Mouse (Mus musculus): ENCODE results near the gene Cacna1c. TPM values are rescaled to one million over a fixed set of nuclear protein-coding genes. Genes with fewer than 3 reads are reported as not detected.

Cacna1c gene
- polyA plus RNA-seq, 1 experiment from 2014 or later, result 13.7 TPM

- Histone ChIP-seq H3K9ac (replicated peaks; ENCODE audit: low read depth, low read length) (no peak overlapping the region), H3K36me3 (ENCODE audit: control insufficient read depth, insufficient read depth, low read length) (no peaks in the 10 kb centered on the region), H3K9me3 (ENCODE audit: control insufficient read depth, low read length) (no peaks in the 10 kb centered on the region), H3K27me3 (ENCODE audit: control insufficient read depth, insufficient read depth, low read length) (no peaks in the 10 kb centered on the region), H3K4me3 (ENCODE audit: low read depth, low read length) (no peak overlapping the region), H3K27ac (ENCODE audit: low read depth, low read length) (no peak overlapping the region), H3K4me1 (ENCODE audit: control insufficient read depth, insufficient read depth, low read length) (peaks cover 11% of the 10 kb centered on the region; the same call in 1 of the 2 replicates), H3K4me2 (ENCODE audit: low read depth, low read length) (no peak overlapping the region)
- ATAC-seq (ENCODE audit: low read depth), result no peak
- WGBS, result 66% methylated on average over 13 of the region's 13 CpGs
Observed at GRCm38 (mm10) chr6:118847751-118848150, 348.5 kb downstream of the Cacna1c start.

- Histone ChIP-seq H3K4me1 (ENCODE audit: control insufficient read depth, insufficient read depth, low read length) (peaks cover 11% of the 10 kb centered on the region; the same call in 1 of the 2 replicates), H3K9me3 (ENCODE audit: control insufficient read depth, low read length) (no peaks in the 10 kb centered on the region), H3K4me2 (ENCODE audit: low read depth, low read length) (no peak overlapping the region), H3K27me3 (ENCODE audit: control insufficient read depth, insufficient read depth, low read length) (no peaks in the 10 kb centered on the region), H3K9ac (replicated peaks; ENCODE audit: low read depth, low read length) (no peak overlapping the region), H3K4me3 (ENCODE audit: low read depth, low read length) (no peak overlapping the region), H3K36me3 (ENCODE audit: control insufficient read depth, insufficient read depth, low read length) (no peaks in the 10 kb centered on the region), H3K27ac (ENCODE audit: low read depth, low read length) (no peak overlapping the region)
- 0 out of 2 replicates have a peak, but pooled peaks have one; percentile 35 for ATAC-seq (ENCODE audit: low read depth)
- WGBS, result 5% methylated on average over 2 of the region's 2 CpGs
Observed at GRCm38 (mm10) chr6:118845829-118846228, 350.4 kb downstream of the Cacna1c start.

DNA sequence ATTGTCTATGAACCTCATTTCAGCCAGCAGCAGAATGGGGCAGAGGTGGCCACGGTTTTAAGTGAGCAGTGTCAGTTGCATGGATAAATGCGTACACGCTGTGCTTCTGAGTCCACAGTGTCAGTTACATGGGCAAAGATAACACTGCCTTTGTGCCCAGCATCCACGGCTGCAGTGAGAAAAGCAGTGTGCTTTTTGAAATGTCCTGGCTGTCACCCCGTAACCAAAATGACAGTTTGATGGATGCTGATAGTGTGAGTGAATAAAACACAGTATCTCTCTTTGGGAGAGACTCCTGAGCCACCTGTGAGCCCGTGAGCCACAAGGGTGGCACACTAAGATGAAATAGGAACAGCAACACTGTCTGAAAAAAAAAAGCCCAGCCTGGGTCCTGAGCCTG lies 351.0 kb downstream of the Cacna1c start:
- Histone ChIP-seq H3K27ac (ENCODE audit: low read depth, low read length) (no peak overlapping the region), H3K9ac (replicated peaks; ENCODE audit: low read depth, low read length) (no peak overlapping the region), H3K4me3 (ENCODE audit: low read depth, low read length) (no peak overlapping the region), H3K9me3 (ENCODE audit: control insufficient read depth, low read length) (no peaks in the 10 kb centered on the region), H3K4me2 (ENCODE audit: low read depth, low read length) (no peak overlapping the region), H3K27me3 (ENCODE audit: control insufficient read depth, insufficient read depth, low read length) (no peaks in the 10 kb centered on the region), H3K36me3 (ENCODE audit: control insufficient read depth, insufficient read depth, low read length) (no peaks in the 10 kb centered on the region), H3K4me1 (ENCODE audit: control insufficient read depth, insufficient read depth, low read length) (peaks cover 11% of the 10 kb centered on the region; the same call in 1 of the 2 replicates)
- 52% methylated on average over 6 of the region's 6 CpGs for WGBS
- no peak for ATAC-seq (ENCODE audit: low read depth)

DNA sequence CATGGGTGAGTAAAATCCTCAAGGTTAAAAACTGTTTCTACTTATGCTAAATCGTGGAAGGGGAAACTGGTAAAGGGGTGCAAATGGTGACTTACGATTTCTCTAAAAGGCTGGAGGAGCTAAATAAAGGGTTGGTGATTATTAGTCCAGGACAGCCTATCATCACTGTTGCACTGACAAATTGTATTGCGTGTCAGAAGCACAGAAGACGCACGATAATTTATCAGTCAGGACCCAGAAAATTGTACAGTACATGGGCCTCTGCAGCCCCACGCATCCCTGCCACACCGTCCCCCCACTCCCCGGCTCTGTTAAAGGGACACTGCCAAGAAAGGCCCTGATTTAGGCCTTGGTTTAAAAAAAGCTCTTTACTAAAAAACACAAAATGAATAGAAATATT lies 352.7 kb downstream of the Cacna1c start:
- Histone ChIP-seq H3K9me3 (ENCODE audit: control insufficient read depth, low read length) (no peaks in the 10 kb centered on the region), H3K9ac (replicated peaks; ENCODE audit: low read depth, low read length) (no peak overlapping the region), H3K4me1 (ENCODE audit: control insufficient read depth, insufficient read depth, low read length) (peaks cover 11% of the 10 kb centered on the region; the same call in 1 of the 2 replicates), H3K27me3 (ENCODE audit: control insufficient read depth, insufficient read depth, low read length) (no peaks in the 10 kb centered on the region), H3K36me3 (ENCODE audit: control insufficient read depth, insufficient read depth, low read length) (no peaks in the 10 kb centered on the region), H3K27ac (ENCODE audit: low read depth, low read length) (no peak overlapping the region), H3K4me2 (ENCODE audit: low read depth, low read length) (no peak overlapping the region), H3K4me3 (ENCODE audit: low read depth, low read length) (no peak overlapping the region)
- no peak for ATAC-seq (ENCODE audit: low read depth)
- 76% methylated on average over 8 of the region's 8 CpGs for WGBS

DNA sequence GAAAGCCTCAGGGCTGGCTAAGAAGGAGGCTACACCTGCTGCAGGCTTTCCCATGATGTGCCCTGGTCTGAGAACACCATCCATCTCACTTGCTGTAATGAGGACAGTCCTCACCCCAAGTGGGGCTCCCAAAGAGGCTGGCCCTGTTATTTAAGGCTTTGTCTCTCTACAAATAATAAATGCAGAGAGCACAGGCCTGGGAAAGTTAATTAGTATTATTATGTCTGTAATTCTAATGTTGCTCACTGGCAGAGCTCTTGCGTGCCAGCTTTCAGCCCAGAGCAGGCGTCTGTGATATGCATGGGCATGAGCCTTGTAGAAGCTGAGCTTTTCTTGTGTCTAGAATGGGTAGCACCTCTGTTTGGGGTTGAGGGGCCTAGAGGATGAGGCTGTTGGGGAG lies 354.3 kb downstream of the Cacna1c start:
- WGBS, result 70% methylated on average over 2 of the region's 2 CpGs
- no peak overlapping the region for H3K27ac ChIP-seq (ENCODE audit: low read depth, low read length)
- H3K27me3 ChIP-seq (ENCODE audit: control insufficient read depth, insufficient read depth, low read length), result no peaks in the 10 kb centered on the region
- H3K9me3 ChIP-seq (ENCODE audit: control insufficient read depth, low read length), result no peaks in the 10 kb centered on the region
- H3K4me2 ChIP-seq (ENCODE audit: low read depth, low read length), result no peak overlapping the region
- no peak for ATAC-seq (ENCODE audit: low read depth)
- H3K4me1 ChIP-seq (ENCODE audit: control insufficient read depth, insufficient read depth, low read length), result peaks cover 11% of the 10 kb centered on the region; the same call in 1 of the 2 replicates
- no peak overlapping the region for H3K4me3 ChIP-seq (ENCODE audit: low read depth, low read length)
- no peaks in the 10 kb centered on the region for H3K36me3 ChIP-seq (ENCODE audit: control insufficient read depth, insufficient read depth, low read length)
- H3K9ac ChIP-seq (replicated peaks; ENCODE audit: low read depth, low read length), result no peak overlapping the region

GRCm38 (mm10) chr6:118838919-118839915 lies 357.0 kb downstream of the Cacna1c start:
- no peaks in the 10 kb centered on the region for H3K36me3 ChIP-seq (ENCODE audit: control insufficient read depth, insufficient read depth, low read length)
- H3K4me3 ChIP-seq (ENCODE audit: low read depth, low read length), result no peak overlapping the region
- H3K27me3 ChIP-seq (ENCODE audit: control insufficient read depth, insufficient read depth, low read length), result no peaks in the 10 kb centered on the region
- ATAC-seq (ENCODE audit: low read depth), result no peak
- H3K9me3 ChIP-seq (ENCODE audit: control insufficient read depth, low read length), result no peaks in the 10 kb centered on the region
- no peak overlapping the region for H3K27ac ChIP-seq (ENCODE audit: low read depth, low read length)
- peaks cover 4% of the 10 kb centered on the region; the same call in 1 of the 2 replicates for H3K4me1 ChIP-seq (ENCODE audit: control insufficient read depth, insufficient read depth, low read length)
- 73% methylated on average over 14 of the region's 14 CpGs for WGBS
- H3K4me2 ChIP-seq (ENCODE audit: low read depth, low read length), result no peak overlapping the region
- no peak overlapping the region for H3K9ac ChIP-seq (replicated peaks; ENCODE audit: low read depth, low read length)

DNA sequence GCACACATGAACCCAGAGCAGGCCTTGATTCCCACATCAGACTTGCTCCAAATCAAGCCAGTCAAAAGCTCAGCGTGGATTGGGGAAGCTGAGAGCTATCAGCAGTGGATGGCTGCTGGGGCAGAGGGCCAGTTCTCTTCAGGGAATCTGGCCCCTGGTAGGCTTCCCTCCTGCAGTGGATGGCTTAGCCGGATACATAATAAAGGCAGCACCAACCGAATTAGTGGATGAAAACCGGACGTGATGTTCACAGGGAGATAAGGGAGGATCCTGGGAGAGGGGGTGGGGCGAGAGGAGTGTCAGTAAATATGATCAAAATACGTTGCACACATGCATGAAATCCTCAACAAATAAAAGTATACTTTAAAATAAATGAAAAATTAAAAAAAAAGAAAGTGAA lies 359.5 kb downstream of the Cacna1c start:
- Histone ChIP-seq H3K27me3 (ENCODE audit: control insufficient read depth, insufficient read depth, low read length) (no peaks in the 10 kb centered on the region), H3K4me3 (ENCODE audit: low read depth, low read length) (no peak overlapping the region), H3K36me3 (ENCODE audit: control insufficient read depth, insufficient read depth, low read length) (no peaks in the 10 kb centered on the region), H3K4me1 (ENCODE audit: control insufficient read depth, insufficient read depth, low read length) (peaks cover 4% of the 10 kb centered on the region; the same call in 1 of the 2 replicates), H3K4me2 (ENCODE audit: low read depth, low read length) (no peak overlapping the region), H3K9ac (replicated peaks; ENCODE audit: low read depth, low read length) (no peak overlapping the region), H3K27ac (ENCODE audit: low read depth, low read length) (no peak overlapping the region), H3K9me3 (ENCODE audit: control insufficient read depth, low read length) (no peaks in the 10 kb centered on the region)
- 33% methylated on average over 7 of the region's 7 CpGs for WGBS
- ATAC-seq (ENCODE audit: low read depth), result no peak

DNA sequence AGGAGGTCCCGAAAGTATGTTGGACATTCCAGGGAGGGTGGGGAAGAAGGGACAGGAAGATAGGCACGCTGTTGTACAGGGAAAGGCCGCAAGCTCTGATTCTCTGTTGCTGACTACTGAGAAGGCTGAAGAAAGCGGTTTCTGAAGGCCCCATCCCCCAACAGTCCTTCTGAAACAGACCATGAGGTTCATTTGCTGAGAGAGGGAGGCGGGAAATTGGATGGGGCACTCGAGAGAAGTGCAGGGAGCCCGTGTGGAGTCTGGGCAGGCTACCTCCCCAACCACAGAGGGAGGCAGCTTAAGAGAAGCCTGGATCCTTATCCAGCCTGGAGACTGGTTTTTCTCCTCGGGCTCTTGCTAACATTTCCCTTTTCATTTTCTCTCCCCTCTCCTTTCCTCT lies 362.2 kb downstream of the Cacna1c start:
- no peak for ATAC-seq (ENCODE audit: low read depth)
- 60% methylated on average over 8 of the region's 8 CpGs for WGBS
- H3K4me2 ChIP-seq (ENCODE audit: low read depth, low read length), result no peak overlapping the region
- H3K4me1 ChIP-seq (ENCODE audit: control insufficient read depth, insufficient read depth, low read length), result peaks cover 4% of the 10 kb centered on the region; the same call in 1 of the 2 replicates
- H3K9ac ChIP-seq (replicated peaks; ENCODE audit: low read depth, low read length), result no peak overlapping the region
- no peak overlapping the region for H3K4me3 ChIP-seq (ENCODE audit: low read depth, low read length)
- no peak overlapping the region for H3K27ac ChIP-seq (ENCODE audit: low read depth, low read length)
- H3K27me3 ChIP-seq (ENCODE audit: control insufficient read depth, insufficient read depth, low read length), result no peaks in the 10 kb centered on the region
- H3K9me3 ChIP-seq (ENCODE audit: control insufficient read depth, low read length), result no peaks in the 10 kb centered on the region
- no peaks in the 10 kb centered on the region for H3K36me3 ChIP-seq (ENCODE audit: control insufficient read depth, insufficient read depth, low read length)

- ATAC-seq (ENCODE audit: low read depth), result no peak
- no peak overlapping the region for H3K27ac ChIP-seq (ENCODE audit: low read depth, low read length)
- WGBS, result 82% methylated on average over 7 of the region's 7 CpGs
- no peaks in the 10 kb centered on the region for H3K36me3 ChIP-seq (ENCODE audit: control insufficient read depth, insufficient read depth, low read length)
- H3K4me2 ChIP-seq (ENCODE audit: low read depth, low read length), result no peak overlapping the region
- H3K27me3 ChIP-seq (ENCODE audit: control insufficient read depth, insufficient read depth, low read length), result no peaks in the 10 kb centered on the region
- no peak overlapping the region for H3K4me3 ChIP-seq (ENCODE audit: low read depth, low read length)
- peaks cover 4% of the 10 kb centered on the region; the same call in 1 of the 2 replicates for H3K4me1 ChIP-seq (ENCODE audit: control insufficient read depth, insufficient read depth, low read length)
- no peaks in the 10 kb centered on the region for H3K9me3 ChIP-seq (ENCODE audit: control insufficient read depth, low read length)
- no peak overlapping the region for H3K9ac ChIP-seq (replicated peaks; ENCODE audit: low read depth, low read length)
Observed at GRCm38 (mm10) chr6:118833049-118833448, 363.2 kb downstream of the Cacna1c start.
